Mouse (Mus musculus) stomach, embryonic 16.5 days (tissue): ENCODE data around the gene Srp9. TPM values are rescaled to one million over a fixed set of nuclear protein-coding genes. Genes with fewer than 3 reads are reported as not detected.

Experiments used
- ATAC-seq: fragments of 200-750 bp; cut with Nextera tagmentation; 2 replicates; pipeline ENCODE4 v1.8.0; 2017; ENCODE audit warnings: moderate number of reproducible peaks, moderate TSS enrichment; ENCODE audit not compliant: insufficient read depth, low FRiP score
- H3K27ac ChIP-seq: fragments of 300-500 bp; sonication (generic); 2 replicates; pipeline ENCODE4 v1.5.1; 2014; ENCODE audit warnings: low read length
- H3K27me3 ChIP-seq: fragments of 300-500 bp; sonication (generic); 2 replicates; pipeline ENCODE4 v1.6.1; 2014; ENCODE audit warnings: low read length, control low read depth, mixed read lengths; ENCODE audit not compliant: control insufficient read depth, insufficient read depth
- H3K36me3 ChIP-seq: fragments of 300-500 bp; sonication (generic); 2 replicates; pipeline ENCODE4 v1.6.1; 2014; ENCODE audit warnings: low read length; ENCODE audit not compliant: control insufficient read depth, insufficient read depth
- H3K4me1 ChIP-seq: fragments of 300-500 bp; sonication (generic); 2 replicates; pipeline ENCODE4 v1.6.1; 2014; ENCODE audit warnings: low read length, control low read depth, mixed read lengths; ENCODE audit not compliant: control insufficient read depth, insufficient read depth
- H3K4me2 ChIP-seq: fragments of 300-500 bp; sonication (generic); 2 replicates; pipeline ENCODE4 v1.6.1; 2014; ENCODE audit warnings: low read depth, low read length, mixed read lengths
- H3K4me3 ChIP-seq: fragments of 300-500 bp; sonication (generic); replicated peaks from 2 replicates; pipeline ENCODE4 v1.5.1; 2014; ENCODE audit warnings: mild to moderate bottlenecking, low read length
- H3K9ac ChIP-seq: fragments of 300-500 bp; sonication (generic); 2 replicates; pipeline ENCODE4 v1.6.1; 2014; ENCODE audit warnings: low read length
- H3K9me3 ChIP-seq: fragments of 300-500 bp; sonication (generic); replicated peaks from 2 replicates; pipeline ENCODE4 v1.6.1; 2016; ENCODE audit warnings: low read length, control low read depth; ENCODE audit not compliant: control insufficient read depth
- WGBS: fragments of 180-500 bp; shearing (Covaris S2); extraction: QIAGEN DNeasy Blood & Tissue Kit; methylation state at CpG from one replicate; pipeline ENCODE4 v1.1.7; 2014; 5-methylcytosine and 5-hydroxymethylcytosine counted together
- polyA plus RNA-seq: library from polyadenylated mRNA; unstranded; fragments of >200 nt; fragmentation: Nextera tagmentation; extraction: Ambion mirVana; gene quantifications from 2 replicates; pipeline ENCODE4 v1.2.1, GENCODE M21; 2015

The Srp9 gene
- polyA plus RNA-seq = 140 and 160 TPM in 2 replicates

GRCm38 (mm10) chr1:182124506-182124905 lies at the start of gene Srp9:
Gene Srp9 (plus strand): TSS chr1:182124737.
- Histone ChIP-seq H3K4me2 (peak within 1 kb of the TSS; percentile 65), H3K36me3 (peaks cover 6% of the 10 kb centered on the region; the same call in 1 of the 2 replicates), H3K9me3 (no peaks in the 10 kb centered on the region), H3K9ac (peak within 1 kb of the TSS; percentile 76), H3K4me3 (peak within 1 kb of the TSS; percentile 60), H3K4me1 (peaks cover 12% of the 10 kb centered on the region), H3K27ac (peak within 1 kb of the TSS; percentile 76), H3K27me3 (no peaks in the 10 kb centered on the region)
- 1% methylated on average over 35 of the region's 37 CpGs for WGBS
- ATAC-seq = peak; percentile 99

- ATAC-seq = no peak
- H3K27ac ChIP-seq = no peak overlapping the region
- peak overlapping the region; percentile 33; the same call in 1 of the 2 replicates for H3K4me2 ChIP-seq
These were observed 42.7 kb upstream of the Srp9 start for GRCm38 (mm10) chr1:182081744-182082419.

GRCm38 (mm10) chr1:182083459-182083858 lies 41.1 kb upstream of the Srp9 start:
- Histone ChIP-seq H3K27ac (no peak overlapping the region), H3K4me1 (peaks cover 23% of the 10 kb centered on the region), H3K27me3 (no peaks in the 10 kb centered on the region), H3K4me3 (no peak overlapping the region), H3K36me3 (no peaks in the 10 kb centered on the region), H3K9ac (no peak overlapping the region), H3K4me2 (no peak overlapping the region), H3K9me3 (no peaks in the 10 kb centered on the region)
- 75% methylated on average over 4 of the region's 4 CpGs for WGBS
- ATAC-seq = no peak

More at GRCm38 (mm10) chr1:182081744-182082419, 42.7 kb upstream of the Srp9 start:
- H3K9ac ChIP-seq = peak overlapping the region; percentile 25; the same call in 1 of the 2 replicates
- H3K9me3 ChIP-seq = no peaks in the 10 kb centered on the region; the same call in none of the 2 replicates
- no peaks in the 10 kb centered on the region for H3K36me3 ChIP-seq
- peaks cover 15% of the 10 kb centered on the region for H3K4me1 ChIP-seq
- H3K4me3 ChIP-seq = no peak overlapping the region
- no peaks in the 10 kb centered on the region for H3K27me3 ChIP-seq
- 16% methylated on average over 16 of the region's 16 CpGs for WGBS

GRCm38 (mm10) chr1:182086759-182087158 lies 37.8 kb upstream of the Srp9 start:
- ATAC-seq = no peak
- no peaks in the 10 kb centered on the region for H3K27me3 ChIP-seq
- peak overlapping the region; percentile 11; the same call in 1 of the 2 replicates for H3K27ac ChIP-seq
- H3K4me1 ChIP-seq = peaks cover 53% of the 10 kb centered on the region
- no peaks in the 10 kb centered on the region for H3K9me3 ChIP-seq
- no peak overlapping the region for H3K4me3 ChIP-seq
- H3K36me3 ChIP-seq = no peaks in the 10 kb centered on the region
- WGBS = 36% methylated on average over 7 of the region's 7 CpGs
- H3K4me2 ChIP-seq = no peak overlapping the region
- H3K9ac ChIP-seq = no peak overlapping the region; the same call in 1 of the 2 replicates

- no peak for ATAC-seq
- Histone ChIP-seq H3K4me2 (no peak overlapping the region), H3K4me3 (no peak overlapping the region), H3K27ac (no peak overlapping the region; the same call in 1 of the 2 replicates), H3K36me3 (no peaks in the 10 kb centered on the region), H3K9ac (no peak overlapping the region), H3K4me1 (peaks cover 52% of the 10 kb centered on the region), H3K27me3 (no peaks in the 10 kb centered on the region), H3K9me3 (no peaks in the 10 kb centered on the region)
- 87% methylated on average over 3 of the region's 3 CpGs for WGBS
These were observed 37.2 kb upstream of the Srp9 start for GRCm38 (mm10) chr1:182087351-182087750.

DNA sequence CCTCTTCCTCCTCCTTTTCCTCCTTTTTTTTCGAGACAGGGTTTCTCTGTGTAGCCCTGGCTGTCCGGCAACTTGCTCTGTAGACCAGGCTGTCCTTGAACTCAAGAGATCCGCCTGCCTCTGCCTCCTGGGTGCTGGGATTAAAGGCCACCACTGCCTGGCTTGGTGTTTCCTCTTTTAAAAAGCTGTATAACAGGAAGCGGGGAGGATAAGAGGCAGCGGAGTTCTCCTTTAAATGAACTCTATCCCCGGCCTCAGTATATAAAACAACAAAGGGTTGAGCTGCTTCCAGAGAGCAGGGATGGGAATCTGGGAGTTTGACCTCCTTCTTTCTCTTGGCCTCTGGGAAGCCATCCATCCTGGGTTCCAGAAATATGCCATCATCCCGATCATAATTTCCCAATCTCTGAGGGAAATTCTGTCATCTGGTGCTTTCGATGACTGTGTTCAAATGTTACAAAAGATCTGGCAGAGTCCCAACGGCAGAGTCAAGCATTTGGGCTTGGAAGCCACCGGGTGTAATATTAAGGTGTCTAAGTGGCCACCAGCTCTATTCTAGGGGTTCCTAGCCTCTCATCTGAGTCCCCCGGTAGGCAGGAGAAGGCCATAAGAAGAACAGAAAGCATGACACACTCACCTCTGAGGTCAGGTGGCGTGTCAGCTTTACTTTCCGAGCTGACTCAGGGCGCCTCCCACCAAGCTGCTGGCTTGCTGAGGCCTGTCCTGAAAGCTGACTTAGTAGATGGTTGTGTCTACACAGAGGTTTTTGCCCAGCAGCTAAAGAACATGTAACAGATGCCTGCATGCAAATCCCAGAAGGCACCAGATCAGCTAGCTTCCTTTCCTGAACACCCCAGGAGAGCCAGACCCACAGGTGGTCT lies 36.5 kb upstream of the Srp9 start:
- Histone ChIP-seq H3K4me2 (no peak overlapping the region), H3K36me3 (no peaks in the 10 kb centered on the region), H3K4me3 (no peak overlapping the region), H3K4me1 (peaks cover 54% of the 10 kb centered on the region), H3K9ac (no peak overlapping the region), H3K27me3 (no peaks in the 10 kb centered on the region), H3K9me3 (no peaks in the 10 kb centered on the region), H3K27ac (peak overlapping the region; percentile 94)
- WGBS = 77% methylated on average over 14 of the region's 14 CpGs
- ATAC-seq = no peak

DNA sequence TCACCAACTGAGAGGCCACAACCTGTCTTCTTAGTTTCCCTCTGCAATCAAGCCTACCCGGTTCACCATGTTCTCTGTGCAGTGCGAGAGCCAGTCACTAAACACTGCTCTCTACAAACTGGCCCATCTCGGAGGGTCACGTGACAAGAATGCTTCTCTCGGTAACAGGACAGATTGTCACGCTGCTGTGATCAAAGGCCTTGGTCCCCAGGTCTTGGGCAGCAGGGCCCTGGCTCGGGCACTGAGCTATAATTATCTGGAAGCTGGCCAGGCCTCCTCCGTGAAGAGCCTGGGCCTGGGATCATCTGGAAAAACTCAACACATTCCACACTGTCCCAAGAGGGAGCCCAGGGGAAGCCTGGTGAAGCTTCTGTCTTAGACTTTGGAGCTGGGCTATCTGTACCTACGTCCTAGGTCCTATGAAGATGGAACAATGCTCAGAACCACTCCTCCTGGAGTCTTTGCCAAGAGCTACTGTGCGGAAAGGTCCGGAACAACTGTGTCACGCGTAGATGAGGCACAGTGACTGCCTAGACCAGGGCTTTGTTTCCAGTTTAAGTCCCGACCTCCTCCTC lies 35.6 kb upstream of the Srp9 start:
- ATAC-seq = peak; percentile 38
- peak overlapping the region; percentile 53; the same call in 1 of the 2 replicates for H3K9ac ChIP-seq
- 47% methylated on average over 14 of the region's 14 CpGs for WGBS

DNA sequence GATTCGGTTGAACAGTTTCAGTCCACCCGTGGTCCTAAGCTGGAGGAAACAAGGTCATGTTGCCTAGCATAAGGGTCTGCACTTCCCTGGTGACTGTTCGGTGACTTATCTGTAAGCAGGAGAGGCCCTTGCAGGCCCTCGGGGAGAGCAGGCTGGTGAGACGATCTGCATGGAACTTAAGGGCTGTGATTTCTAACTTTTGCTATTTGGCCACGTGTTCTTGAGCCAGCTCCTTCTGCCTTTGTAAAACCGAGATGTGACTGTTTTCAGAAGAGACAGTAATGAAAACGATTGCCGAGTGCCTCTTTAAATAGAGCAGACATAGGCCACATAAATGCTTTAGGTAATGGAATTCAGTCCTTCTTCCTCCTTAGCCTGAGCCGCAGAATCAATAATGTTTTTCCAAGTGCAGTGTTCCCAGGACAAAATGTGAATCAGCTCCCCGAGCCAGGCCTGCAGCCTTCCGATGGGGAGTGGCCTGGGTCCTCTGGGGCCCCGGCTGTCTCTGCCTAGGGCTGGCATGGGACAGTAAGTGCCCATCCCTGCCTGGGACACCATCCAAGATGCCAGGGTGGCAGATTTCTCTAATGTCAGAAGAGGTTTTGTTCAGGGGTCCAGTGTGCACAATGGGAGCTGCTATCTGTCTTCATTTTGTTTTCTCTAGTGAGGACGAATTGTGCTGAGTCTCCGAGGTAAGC lies 34.8 kb upstream of the Srp9 start:
- no peak for ATAC-seq
- no peaks in the 10 kb centered on the region for H3K27me3 ChIP-seq
- WGBS = 29% methylated on average over 15 of the region's 15 CpGs
- H3K36me3 ChIP-seq = no peaks in the 10 kb centered on the region
- H3K4me1 ChIP-seq = peaks cover 58% of the 10 kb centered on the region
- peak overlapping the region; percentile 94 for H3K27ac ChIP-seq
- H3K4me3 ChIP-seq = no peak overlapping the region
- H3K4me2 ChIP-seq = peak overlapping the region; percentile 8; the same call in 1 of the 2 replicates
- no peaks in the 10 kb centered on the region for H3K9me3 ChIP-seq
- H3K9ac ChIP-seq = peak overlapping the region; percentile 53

More for the DNA sequence above, 35.6 kb upstream of the Srp9 start:
- Histone ChIP-seq H3K4me1 (peaks cover 54% of the 10 kb centered on the region), H3K36me3 (no peaks in the 10 kb centered on the region), H3K27ac (peak overlapping the region; percentile 94), H3K4me2 (no peak overlapping the region), H3K4me3 (no peak overlapping the region), H3K9me3 (no peaks in the 10 kb centered on the region), H3K27me3 (no peaks in the 10 kb centered on the region)
